Mouse (Mus musculus): ENCODE data around the gene Col15a1.

Col15a1 gene

GRCm38 (mm10) chr4:47310812-47311211 is 102.9 kb downstream of the Col15a1 start:
- peak in 1 of 2 experiments; percentile 64 for DNase-seq

GRCm38 (mm10) chr4:47311467-47311866 is 103.5 kb downstream of the Col15a1 start:
- peak in 1 of 2 experiments; percentile 10 for DNase-seq

DNA sequence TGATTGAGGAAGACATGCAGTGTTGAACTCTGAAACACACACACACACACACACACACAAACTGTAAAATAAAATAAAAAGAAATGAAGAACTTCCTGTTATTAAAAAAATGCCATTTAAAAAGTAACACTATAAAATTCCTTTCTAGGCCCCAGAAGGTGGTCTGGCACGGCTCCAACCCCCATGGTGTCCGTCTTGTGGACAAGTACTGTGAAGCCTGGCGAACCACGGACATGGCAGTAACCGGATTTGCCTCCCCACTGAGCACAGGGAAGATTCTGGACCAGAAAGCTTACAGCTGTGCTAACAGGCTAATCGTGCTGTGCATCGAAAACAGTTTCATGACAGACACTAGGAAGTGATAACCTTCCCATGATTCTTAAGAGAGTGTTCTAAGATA is 104.0 kb downstream of the Col15a1 start:
- DNase-seq: no peak

- DNase-seq: no peak
Observed at GRCm38 (mm10) chr4:47312676-47313075, 104.7 kb downstream of the Col15a1 start.

- no peak for DNase-seq
Observed at GRCm38 (mm10) chr4:47313710-47314410, 105.9 kb downstream of the Col15a1 start.

- DNase-seq: no peak
Observed at GRCm38 (mm10) chr4:47315458-47315857, 107.5 kb downstream of the Col15a1 start.

DNA sequence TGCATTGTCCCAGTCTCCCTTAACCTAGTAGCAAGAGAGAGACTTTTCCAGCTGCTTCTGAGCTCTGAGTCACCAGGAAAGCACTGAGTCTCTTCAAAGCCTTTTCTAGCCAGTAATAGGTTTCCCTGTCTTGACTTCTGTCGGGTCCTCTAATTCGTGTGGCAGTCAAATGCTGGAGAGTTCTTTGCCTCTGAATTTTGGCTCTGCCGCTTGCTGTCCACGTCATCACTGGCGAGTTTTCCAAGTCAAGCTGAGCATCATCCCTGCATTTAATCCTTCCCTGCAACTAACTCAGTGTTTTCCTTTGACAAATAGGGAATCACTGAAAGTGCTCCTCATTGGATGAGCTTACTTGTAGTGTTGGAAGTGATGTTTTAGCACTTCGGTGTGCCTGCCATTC is 108.5 kb downstream of the Col15a1 start:
- DNase-seq: no peak

- DNase-seq: peak; percentile 44 to 71
Observed at GRCm38 (mm10) chr4:47319561-47320321, 111.8 kb downstream of the Col15a1 start.

DNA sequence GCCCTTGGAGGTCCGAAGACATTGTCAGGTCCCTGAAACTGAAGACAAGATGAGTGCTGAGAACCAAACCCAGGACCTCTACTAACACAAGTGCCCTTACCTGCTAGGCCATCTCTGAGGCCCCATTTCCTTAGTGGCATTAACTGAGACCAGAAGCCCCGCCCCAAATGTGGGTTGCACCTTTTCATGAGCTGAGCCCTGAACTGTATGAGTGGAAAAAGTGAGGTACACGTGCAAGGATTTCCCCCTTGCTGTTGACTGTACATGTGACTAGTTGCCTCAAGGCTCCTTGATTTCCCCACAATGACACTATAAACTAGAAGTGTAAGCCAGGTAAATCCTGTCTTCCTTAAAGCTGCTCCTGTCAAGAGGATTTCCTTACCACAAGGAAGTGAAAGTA is 114.4 kb downstream of the Col15a1 start:
- peak in 1 of 2 experiments; percentile 59 for DNase-seq

- no peak for DNase-seq
Observed at GRCm38 (mm10) chr4:47324206-47324605, 116.2 kb downstream of the Col15a1 start.

GRCm38 (mm10) chr4:47327782-47328181 is 119.8 kb downstream of the Col15a1 start:
- DNase-seq: no peak

DNA sequence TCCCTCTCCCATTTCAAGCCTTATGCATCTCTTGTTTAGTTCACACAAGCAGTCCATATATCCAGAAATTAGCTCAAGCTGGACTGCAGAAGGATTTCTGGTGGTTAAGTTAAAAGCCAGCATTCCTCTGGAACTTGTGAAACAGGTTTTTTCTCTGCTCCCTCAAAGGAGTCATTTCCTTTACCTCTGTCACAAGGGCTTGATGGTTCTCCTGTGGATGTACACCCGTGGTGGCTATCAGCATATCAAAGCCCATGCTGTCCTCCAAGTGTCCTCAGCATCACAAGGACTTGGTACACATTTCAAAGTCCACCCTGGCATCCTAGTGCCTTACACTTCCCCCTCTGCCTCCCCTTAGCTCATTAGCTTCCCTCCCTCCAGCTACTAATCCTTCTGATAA is 121.3 kb downstream of the Col15a1 start:
- DNase-seq: no peak

DNA sequence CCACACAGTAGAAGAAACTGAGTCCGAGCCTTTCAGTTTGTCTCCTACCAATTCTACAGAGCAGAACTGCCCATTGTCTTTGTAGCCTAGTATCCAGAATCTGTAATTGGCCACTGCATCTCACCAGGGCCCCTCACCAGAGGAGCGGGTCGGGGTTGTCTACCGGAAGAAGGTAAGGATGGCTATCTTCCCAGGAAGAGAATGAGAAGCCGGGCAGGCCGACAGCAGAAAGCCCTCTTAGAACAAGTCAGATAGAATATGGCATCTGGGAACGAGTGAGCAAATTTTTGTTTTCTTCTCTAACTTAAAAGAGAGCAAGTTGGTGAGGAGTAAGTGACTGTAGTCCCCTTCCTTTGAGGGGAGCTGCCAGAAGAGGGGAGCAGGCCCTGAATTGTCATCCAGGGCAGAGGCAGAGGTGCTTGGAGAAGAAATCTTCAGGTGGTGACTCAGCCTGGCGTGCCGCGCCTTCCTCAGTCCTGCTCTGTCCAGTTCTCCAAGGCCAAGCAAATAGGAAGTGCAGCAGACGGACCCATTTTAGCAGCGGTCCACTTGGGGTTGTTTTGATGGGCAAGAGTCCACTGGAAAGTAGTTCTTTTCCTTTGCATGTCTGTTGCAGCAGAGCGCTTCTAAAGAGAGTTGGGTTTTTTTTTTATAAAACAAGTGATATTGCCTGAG is 122.6 kb downstream of the Col15a1 start:
- DNase-seq: no peak

GRCm38 (mm10) chr4:47332812-47333343 is 124.9 kb downstream of the Col15a1 start:
- DNase-seq: no peak

DNA sequence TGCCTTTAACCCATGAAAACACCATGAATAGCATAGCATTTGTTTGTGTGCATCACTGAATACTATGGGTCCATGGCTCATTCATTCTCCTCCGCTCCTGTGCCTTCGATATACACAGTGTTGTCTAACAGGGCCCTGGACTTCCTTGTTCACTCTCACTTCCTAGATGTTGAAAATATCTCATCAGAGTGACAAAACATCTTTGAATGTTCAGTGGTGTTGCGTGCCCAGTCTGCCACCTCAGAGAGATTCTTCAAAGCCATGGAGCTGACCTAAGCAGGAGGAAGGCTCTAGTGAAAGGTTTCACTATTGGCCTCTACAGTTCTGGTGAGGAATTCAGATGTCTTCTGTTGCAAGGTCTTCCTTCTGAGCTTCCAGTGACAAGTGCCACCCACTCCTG is 125.6 kb downstream of the Col15a1 start:
- DNase-seq: no peak

GRCm38 (mm10) chr4:47336941-47337600 is 129.1 kb downstream of the Col15a1 start:
- no peak for DNase-seq

- DNase-seq: no peak
Observed at GRCm38 (mm10) chr4:47342632-47343031, 134.7 kb downstream of the Col15a1 start.

- DNase-seq: no peak
Observed at GRCm38 (mm10) chr4:47347022-47347421, 139.1 kb downstream of the Col15a1 start.

DNA sequence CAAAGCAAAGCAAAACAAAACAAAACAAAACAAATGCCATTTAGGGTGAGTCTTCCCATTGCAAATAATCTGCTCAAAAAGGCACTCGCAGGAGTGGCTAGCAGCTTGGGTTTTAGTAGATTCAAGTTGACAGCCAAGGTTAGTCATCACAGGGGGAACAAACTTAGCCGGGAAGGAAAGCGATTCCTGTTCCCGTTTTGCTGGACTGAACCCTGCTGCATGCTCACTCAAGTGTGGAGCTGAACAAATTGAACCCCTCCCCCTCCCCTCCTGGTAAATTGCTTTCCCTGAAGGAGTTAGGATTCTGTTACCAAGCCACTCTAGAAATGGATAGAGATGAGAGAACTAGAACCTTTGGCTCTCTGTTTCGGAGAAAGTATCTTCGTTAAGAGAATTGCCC is 141.8 kb downstream of the Col15a1 start:
- DNase-seq: no peak

DNA sequence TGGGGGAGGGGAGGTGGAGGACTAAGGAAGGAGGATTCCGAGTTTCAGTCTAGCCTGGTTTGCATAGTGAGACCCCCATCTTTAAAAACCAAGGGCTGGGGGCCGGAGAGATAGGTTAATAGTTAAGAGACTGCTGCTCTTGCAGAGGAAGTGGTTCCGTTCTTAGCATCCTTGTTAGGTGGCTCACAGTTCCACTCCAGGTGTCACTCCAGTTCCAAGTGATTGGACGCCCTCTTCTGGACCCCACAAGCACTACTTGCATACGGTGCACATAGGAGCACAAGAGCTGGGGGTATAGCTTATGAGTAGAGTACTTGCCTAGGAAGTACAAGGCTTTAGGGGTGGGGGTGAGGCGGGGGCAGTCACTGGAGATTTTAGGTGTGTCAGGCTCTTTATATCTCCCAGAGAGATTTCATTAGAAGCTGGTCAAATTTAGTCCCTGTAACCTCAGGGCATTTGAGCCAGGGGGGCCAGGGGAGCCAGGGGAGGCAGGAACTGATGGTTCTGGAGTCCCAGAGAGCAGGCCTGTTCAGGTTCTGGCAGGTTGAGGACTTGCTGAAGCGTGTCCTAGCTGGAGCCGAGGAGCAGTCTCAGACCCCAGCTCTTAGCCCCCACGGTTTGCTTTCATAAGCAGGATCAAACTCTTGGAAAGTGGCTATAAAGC is 143.6 kb downstream of the Col15a1 start:
- peak; percentile 62 to 83 for DNase-seq

DNA sequence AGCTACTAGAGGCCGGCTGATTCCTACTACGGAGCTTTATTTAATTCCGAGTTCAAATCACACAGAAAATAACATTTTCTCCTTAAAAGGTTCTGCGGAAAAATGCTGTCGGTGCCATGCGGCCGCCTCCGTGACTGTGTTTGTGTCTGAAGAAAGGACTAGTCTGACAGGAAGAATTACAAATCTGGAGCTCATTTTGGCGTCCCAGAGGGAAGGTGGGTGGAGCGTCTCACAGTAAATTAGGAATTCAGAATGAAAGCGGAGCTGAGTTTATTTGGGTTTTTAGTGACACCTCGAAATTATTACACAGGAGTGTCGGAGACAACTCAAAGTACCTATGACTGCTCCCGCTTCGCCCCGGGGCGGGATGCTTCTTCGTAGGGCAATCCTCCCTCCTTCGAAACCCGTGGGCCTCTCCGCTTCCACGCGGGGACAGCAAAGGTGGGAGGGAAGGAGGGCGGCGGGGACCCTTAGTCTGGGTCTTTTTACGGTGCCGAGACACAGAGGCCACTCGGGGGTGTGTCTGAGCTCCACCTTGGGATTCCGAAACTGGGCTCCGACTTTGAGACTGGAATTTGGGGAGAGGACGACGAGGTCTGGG is 144.2 kb downstream of the Col15a1 start:
- DNase-seq: peak in 1 of 2 experiments; percentile 44
